Mouse (Mus musculus) B cell, adult 62 days (primary cell): ENCODE data around the gene Slc4a1. TPM values are rescaled to one million over a fixed set of nuclear protein-coding genes. Genes with fewer than 3 reads are reported as not detected.

Experiments
- total RNA-seq: library from RNA; stranded (reverse); gene quantifications from 4 replicates; pipeline ENCODE4 v1.2.4, GENCODE M21; 2023

Gene Slc4a1
- 0.69 TPM in 1 of 4 replicates, not detected in the others for total RNA-seq

DNA sequence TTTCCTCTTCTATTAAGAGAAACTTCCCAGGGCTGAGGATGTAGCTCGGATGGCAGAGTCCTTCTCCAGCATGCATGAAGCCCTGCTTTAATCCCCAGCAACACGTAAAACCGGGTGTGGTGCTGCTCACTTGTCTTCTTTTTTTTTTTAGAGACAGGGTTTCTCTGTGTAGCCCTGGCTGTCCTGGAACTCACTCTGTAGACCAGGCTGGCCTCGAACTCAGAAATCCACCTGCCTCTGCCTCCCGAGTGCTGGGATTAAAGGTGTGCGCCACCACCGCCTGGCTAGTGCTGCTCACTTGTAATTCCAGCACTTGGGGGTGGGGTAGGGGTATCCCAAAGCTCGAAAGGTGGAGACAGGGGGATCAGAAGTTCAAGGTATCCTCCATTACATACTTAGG, at the start of gene Slc4a1:
Slc4a1 (minus strand) TSS at position 101 of the 400 bp plus-strand sequence.

DNA sequence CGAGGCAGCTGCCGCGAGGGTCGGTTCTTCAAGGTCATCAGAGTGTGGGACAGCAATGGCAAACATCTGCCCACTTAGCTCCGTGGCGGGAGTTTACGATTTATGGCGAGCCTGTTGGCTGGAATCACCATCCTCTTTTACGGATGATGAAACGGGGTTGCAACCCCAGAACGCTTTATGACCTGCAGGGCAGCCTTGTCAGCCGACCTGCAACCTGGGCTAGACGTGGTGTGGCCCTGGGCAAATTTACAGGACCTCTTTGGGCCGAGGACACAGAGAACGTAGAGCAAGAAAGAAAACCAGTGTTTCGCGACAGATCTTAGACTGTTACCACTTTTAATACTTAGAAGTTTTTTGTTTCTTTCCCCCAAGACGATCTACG, 41.8 kb upstream of the Slc4a1 start, which contains the start of gene Slc25a39:
Slc25a39 (minus strand) TSS at position 113 of the 382 bp plus-strand sequence.

GRCm38 (mm10) chr11:102393238-102393634, 27.2 kb upstream of the Slc4a1 start, which contains the start of gene Rundc3a:
TSS of gene Rundc3a (plus strand) at chr11:102393403.

DNA sequence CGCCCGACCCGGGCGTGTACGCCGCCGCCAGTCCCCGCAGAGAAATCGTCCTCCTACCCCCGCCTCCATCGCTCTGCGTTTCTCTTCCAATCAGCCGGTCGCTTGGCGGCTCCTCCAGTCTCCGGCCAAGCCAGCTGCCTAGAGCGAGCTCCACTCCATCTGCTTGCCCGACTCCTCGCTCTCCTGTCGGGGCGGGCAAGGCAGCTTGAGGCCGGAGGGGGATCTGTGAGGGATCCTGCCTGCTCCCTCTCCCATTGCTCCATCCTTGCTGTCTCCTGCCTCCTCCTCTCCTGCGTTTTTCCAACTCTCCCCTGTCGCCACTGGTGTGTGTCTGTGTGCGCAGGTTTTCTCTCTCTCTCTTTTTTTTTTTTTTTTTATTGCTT, 46.6 kb downstream of the Slc4a1 start, which contains the start of gene Ubtf:
Ubtf (minus strand) TSS at position 333 of the 383 bp plus-strand sequence.

Other genes starting within 250 kb of the Slc4a1 start
- gene Nags, start 220.7 kb downstream of the Slc4a1 start, total RNA-seq = not detected in 4 replicates
- gene Tmem101, start 209.8 kb downstream of the Slc4a1 start, total RNA-seq = 6.5 to 9.5 TPM (median 6.8 TPM) in 4 replicates
- 55.4 to 61.7 TPM (median 58.0 TPM) in 4 replicates for gene Lsm12, start 180.9 kb downstream of the Slc4a1 start, total RNA-seq
- gene G6pc3, start 176.6 kb downstream of the Slc4a1 start, total RNA-seq = 46.3 to 53.9 TPM (median 49.4 TPM) in 4 replicates
- gene Hdac5, start 136.0 kb downstream of the Slc4a1 start, total RNA-seq = 128 to 150 TPM (median 136 TPM) in 4 replicates
- gene BC030867, start 117.3 kb downstream of the Slc4a1 start, total RNA-seq = 1.0 to 2.7 TPM (median 1.7 TPM) in 4 replicates
- not detected in 4 replicates for gene Asb16, start 97.5 kb downstream of the Slc4a1 start, total RNA-seq
- 44.2 to 52.2 TPM (median 49.6 TPM) in 4 replicates for gene Tmub2, start 81.3 kb downstream of the Slc4a1 start, total RNA-seq
- gene Atxn7l3, start 69.6 kb downstream of the Slc4a1 start, total RNA-seq = 68.6 to 76.7 TPM (median 71.8 TPM) in 4 replicates
- 138 to 153 TPM (median 144 TPM) in 4 replicates for gene Ubtf, start 46.5 kb downstream of the Slc4a1 start, total RNA-seq
- 1.1 to 6.1 TPM (median 2.3 TPM) in 4 replicates for gene Rundc3a, start 27.2 kb upstream of the Slc4a1 start, total RNA-seq
- gene Slc25a39, start 41.7 kb upstream of the Slc4a1 start, total RNA-seq = 37.6 to 44.2 TPM (median 41.6 TPM) in 4 replicates
- 58.2 to 73.6 TPM (median 69.4 TPM) in 4 replicates for gene Grn, start 64.1 kb upstream of the Slc4a1 start, total RNA-seq
- not detected in 4 replicates for gene Fam171a2, start 81.5 kb upstream of the Slc4a1 start, total RNA-seq
- 5.6 to 9.9 TPM (median 8.8 TPM) in 4 replicates for gene Itga2b, start 103.9 kb upstream of the Slc4a1 start, total RNA-seq
- 53.5 to 60.5 TPM (median 55.3 TPM) in 4 replicates for gene Gpatch8, start 190.2 kb upstream of the Slc4a1 start, total RNA-seq
- not detected in 4 replicates for gene Gm11627, start 213.3 kb upstream of the Slc4a1 start, total RNA-seq
- 0.16 TPM in 1 of 4 replicates, not detected in the others for gene Fzd2, start 238.2 kb upstream of the Slc4a1 start, total RNA-seq